Mouse (Mus musculus): ENCODE data around the gene Tmc4.

The Tmc4 gene

DNA sequence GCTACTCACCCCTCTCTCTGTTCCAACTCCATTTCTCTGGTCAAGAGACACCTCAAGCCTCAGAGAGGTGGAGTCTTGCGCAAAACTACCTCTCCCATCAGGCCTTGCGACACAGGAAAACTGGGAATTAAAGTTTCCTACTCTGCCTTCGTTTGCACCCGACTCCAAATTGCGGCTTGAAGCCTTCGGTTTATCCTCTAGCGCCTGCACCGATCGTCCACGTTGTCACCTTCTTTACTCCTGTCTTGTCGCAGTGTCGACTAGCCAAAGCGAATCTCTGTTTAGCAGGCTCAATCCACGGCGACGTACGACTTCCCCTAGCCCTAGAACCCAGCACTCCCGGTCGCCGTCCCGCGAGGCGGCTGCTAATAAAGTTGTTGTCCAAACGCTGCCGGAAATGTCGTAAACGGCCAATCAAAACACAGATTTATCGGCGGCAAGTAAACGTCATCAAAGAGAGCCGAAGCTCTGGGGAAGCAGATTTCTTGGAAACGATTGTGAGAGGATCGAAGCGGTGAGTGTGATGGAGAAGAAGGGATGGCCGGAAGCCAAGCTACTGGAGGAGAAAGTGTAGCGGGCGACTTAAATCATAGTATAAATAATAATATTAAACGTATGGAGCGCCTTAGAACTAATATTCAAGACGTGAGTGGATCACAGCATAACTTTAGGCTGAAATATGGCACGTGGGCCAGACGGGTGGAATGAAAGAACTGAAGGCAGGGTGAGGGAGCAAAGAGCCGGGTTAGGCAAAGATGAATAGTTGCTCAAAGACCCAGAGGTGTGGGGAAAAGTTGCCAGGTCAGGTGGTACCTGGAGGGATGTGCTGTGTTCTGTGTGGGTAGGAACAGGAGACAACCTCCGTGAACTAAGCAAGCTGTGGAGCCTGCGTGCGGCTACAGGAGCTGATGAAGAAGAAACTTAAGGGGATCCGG lies 47.5 kb downstream of the Tmc4 start, which contains the start of the genes Tfpt and Prpf31:
Gene Tfpt, minus strand, starts transcription at position 387 of the 935 bp plus-strand sequence.
Gene Prpf31, plus strand, starts transcription at position 443 of the 935 bp plus-strand sequence.
- DNase-seq = peak; percentile 87

DNA sequence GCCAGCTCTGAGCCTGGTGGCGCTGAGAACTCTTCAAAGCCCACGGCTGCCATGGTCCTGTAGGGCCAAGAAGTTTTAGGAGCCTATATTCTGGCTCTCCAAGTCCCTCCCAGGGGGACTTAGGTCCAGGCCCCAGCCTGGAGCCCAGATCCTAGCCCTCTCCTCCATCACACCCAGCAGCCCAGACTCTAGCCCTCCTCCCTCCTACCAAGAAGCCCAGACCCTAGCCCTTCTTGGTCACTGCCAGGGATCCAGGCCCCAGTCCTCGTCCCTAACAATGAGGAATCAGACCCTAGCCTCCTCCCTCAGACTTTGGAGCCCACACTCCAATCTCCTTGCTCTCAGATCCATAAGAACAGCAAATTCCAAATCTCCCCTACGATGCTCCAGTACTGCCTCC lies 48.3 kb downstream of the Tmc4 start:
- peak; percentile 21 for DNase-seq

DNA sequence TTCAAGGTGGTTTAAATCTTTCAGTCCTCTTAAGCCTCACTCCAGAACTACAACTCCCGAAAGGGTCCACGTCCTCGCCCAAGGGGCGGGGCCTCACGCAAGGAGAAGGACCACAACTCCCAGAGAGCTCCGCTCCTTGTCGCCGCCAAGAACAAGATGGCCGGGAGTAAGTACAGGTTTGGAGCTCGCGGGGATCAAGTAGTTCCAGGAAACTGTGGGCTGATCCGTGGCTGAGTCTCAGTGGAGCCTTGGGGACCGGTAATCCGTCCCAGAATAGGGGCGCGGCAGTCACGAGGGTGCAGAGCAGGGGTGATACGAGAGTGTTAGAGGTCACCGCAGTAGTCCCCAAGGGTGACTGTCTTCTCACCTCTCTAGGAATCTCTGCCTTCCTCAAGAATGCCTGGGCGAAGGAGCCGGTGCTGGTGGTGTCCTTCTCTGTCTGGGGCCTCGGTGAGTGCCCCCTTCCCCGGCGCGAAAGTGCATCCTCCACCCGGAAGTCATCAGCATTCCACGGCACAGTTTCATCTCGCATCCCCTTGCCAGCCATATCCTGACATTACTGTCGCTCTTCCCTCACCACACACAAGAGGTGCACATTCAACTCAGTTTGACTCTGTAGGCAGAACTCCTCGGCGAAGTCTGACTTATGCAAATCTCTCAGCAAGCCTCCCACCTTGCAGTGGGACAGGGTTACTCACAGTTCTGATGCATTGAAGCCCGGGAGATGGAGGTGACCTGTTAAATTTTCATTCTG lies 59.9 kb downstream of the Tmc4 start, which contains the start of gene Ndufa3:
Gene Ndufa3, plus strand, starts transcription at position 132 of the 754 bp plus-strand sequence.
- peak; percentile 92 for DNase-seq

DNA sequence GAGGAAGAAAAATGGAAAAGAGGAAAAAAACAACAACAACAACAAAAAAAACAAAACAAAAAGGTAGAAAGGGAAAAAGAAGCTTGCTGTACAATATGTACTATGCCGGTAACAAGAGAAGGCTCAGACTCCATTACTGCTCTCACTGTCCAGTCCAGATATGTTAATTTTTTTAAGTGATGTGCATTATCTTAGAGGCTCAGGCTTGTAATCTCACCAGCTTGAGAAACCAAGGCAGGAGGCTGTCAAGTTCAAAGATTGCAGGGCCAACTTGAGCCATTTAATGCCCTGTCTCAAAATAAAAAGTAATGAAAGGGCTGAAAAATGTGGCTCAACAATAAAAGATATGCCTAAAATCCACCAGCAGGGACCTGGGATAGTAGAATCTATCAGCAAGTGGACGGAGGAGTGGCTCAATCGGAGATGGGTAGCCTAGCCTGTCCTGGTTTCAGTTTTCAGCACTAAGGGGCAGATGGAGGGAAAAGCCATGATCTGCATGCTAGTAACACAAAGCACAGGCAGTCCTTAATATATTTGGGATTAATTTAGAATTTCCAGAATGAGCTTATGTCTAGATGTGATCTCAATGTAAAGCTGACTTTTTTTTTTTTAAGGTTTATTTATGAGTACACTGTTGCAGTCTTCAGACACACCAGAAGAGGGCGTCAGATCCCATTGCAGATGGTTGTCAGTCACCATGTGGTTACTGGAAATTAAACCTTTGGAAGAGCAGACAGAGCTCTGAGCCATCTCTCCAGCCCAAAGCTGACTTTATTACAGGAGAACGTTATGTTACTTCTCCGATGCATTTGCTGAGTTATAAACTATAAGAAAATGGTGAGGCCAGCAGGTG lies 60.7 kb downstream of the Tmc4 start:
- DNase-seq = peak; percentile 64

DNA sequence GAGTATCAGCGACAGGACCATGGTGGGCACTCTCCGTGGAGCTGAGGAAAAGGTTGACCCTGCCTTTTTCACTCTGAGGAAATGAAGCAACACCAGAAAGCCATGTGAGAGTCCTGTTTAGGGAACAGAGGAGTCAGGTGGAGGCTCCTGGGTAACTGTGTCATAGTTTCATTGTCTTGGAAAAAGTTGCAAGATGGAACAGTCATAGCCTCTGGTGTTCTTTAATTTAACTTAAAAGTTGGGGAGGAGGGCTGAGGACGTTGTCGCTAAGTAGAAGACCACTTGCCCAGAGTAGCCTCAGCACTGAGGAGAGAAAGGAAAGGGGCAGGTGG lies 61.3 kb downstream of the Tmc4 start, which contains the start of gene Oscar:
Gene Oscar, minus strand, starts transcription at position 101 of the 332 bp plus-strand sequence.
- DNase-seq = no peak
